Mouse (Mus musculus) adrenal gland, postnatal 36 days (tissue): ENCODE measurements around the gene Dennd4a. TPM values are rescaled to one million over a fixed set of nuclear protein-coding genes. Genes with fewer than 3 reads are reported as not detected.
A peak's percentile ranks its signal among the peaks of the same experiment; 100 is the strongest.

Experiments
- DNase-seq, 2 experiments: peaks; one replicate each; pipeline ENCODE4 v3.0.0; 2021; ENCODE audit warnings: mixed read lengths in 1 of 2
- long read RNA-seq, 2 experiments: library from polyadenylated mRNA; stranded (forward); transcript quantifications; one replicate each; pipeline ENCODE4 v2.0.0; 2021; ENCODE audit warnings: borderline sequencing depth in 2 of 2
- total RNA-seq, 2 experiments: library from RNA; stranded (reverse); gene quantifications; 2 replicates each; pipeline ENCODE4 v1.2.3; 2021

Dennd4a gene
- total RNA-seq, result 10 to 100 TPM; 18.1 to 19.9 TPM
- long read RNA-seq, experiment 1, partial matches to known transcripts, result 1 of 1 reads
- long read RNA-seq, experiment 1, other reads (novel, unspliced or antisense), result 0 of 1 reads
- long read RNA-seq, experiment 2, result 0 reads

GRCm38 (mm10) chr9:64810822-64811537 lies at the start of gene Dennd4a:
Gene Dennd4a, plus strand, starts transcription at chr9:64811340.
- DNase-seq, result peak; percentile 99

DNA sequence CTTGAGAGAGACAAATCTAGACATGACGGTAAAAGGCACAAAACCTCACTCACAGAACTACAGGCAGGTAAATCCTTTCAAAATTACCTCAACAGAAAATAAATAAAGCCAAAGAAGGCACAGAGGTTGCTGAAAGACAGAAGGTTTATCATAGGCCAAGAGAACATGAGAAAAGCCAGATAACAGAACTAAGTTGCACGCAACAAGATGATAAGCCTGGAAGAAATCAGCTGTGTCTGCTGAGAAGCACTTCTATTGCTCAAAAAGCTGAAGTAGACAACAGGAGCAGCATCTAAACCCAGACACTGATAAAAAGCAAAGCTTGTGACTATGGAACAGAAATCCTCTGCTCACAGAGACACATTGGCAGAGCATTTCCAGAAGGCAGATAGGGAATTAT lies 46.3 kb upstream of the Dennd4a start:
- no peak for DNase-seq

- no peak for DNase-seq
Observed at GRCm38 (mm10) chr9:64766136-64766535, 45.0 kb upstream of the Dennd4a start.

GRCm38 (mm10) chr9:64767796-64768195 lies 43.3 kb upstream of the Dennd4a start:
- DNase-seq, result no peak

GRCm38 (mm10) chr9:64769066-64769695 lies 42.0 kb upstream of the Dennd4a start:
- peak; percentile 23 to 61 for DNase-seq

DNA sequence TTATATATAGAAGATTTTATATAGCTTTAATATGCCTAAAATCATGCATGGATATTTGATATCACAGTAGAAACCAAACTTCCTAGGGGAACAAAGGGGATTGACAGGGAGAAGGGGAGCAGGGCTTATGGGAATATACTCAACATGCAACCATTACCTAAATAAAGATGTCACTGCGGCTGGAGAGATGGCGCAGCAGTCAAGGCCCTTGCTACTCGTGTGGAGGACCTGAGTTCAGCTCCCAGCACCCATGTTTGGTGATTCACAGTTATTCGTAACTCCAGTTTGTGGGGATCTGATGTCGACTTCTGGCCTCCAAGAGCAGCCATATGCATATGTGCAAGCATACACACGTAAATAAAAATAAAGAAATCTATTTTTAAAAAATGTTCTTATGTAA lies 41.2 kb upstream of the Dennd4a start:
- DNase-seq, result no peak

DNA sequence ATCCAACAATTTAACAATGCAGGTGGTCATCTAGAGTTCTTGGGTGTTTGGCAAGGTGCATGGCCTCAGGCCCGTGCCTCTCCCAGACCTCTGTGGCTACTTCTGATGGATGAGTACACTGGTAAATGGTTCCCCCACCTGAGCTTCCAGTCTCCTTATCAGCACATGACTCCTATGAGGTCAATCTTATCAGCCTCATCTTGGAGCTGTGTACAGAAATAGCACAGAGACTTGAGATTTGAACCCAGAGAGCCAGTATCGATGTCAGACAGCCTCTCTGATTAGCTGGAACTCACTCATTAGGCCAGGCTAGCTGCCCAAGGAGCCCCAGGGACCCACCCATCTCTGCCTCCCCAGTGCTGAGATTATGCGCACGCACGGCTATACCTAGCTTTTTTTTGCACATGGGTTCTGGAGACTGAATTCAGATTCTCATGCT lies 40.7 kb upstream of the Dennd4a start:
- DNase-seq, result no peak

- DNase-seq, result peak; percentile 79 to 82
Observed at GRCm38 (mm10) chr9:64771236-64771635, 39.9 kb upstream of the Dennd4a start.

DNA sequence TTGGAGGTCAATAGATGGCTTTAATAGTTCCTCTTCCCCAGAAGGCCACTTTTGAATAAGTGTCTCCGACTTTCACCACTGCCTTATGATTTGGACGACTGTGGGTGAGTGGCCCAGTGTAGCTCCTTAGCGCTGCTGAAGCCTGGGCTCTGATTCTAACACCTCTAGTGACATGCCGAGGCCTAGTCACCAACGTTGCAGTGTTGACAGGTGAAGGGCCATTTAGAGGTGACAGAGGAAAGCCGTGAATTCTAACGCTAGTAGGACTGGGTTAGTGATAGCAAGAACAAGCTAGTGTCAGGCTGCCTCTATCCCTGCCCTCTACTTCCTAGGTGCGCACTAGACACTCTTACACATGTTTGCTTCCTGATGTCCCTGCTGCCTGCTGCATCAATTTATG lies 37.9 kb upstream of the Dennd4a start:
- no peak for DNase-seq

- DNase-seq, result no peak
Observed at GRCm38 (mm10) chr9:64773936-64774335, 37.2 kb upstream of the Dennd4a start.

- DNase-seq, result peak; percentile 34 to 38
Observed at GRCm38 (mm10) chr9:64774411-64774811, 36.7 kb upstream of the Dennd4a start.

DNA sequence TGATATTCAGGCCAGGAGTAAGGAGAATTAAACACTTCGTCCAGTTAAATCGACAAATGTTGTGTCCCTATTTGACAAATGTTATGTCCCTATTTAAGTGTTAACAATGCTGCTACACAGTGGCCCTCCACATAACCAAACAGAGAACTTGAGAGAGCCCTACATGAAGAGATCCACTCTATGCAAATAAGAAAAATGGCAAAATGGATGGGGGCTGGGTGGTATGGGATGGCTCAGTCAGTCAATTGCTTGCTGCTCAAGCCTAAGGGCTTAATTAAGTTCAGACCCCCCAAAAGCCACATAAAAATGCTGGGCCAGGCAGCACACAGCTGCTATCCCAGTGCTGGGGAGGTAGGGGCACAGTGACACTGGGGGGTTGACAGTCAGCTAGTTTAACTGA lies 36.3 kb upstream of the Dennd4a start:
- no peak for DNase-seq

DNA sequence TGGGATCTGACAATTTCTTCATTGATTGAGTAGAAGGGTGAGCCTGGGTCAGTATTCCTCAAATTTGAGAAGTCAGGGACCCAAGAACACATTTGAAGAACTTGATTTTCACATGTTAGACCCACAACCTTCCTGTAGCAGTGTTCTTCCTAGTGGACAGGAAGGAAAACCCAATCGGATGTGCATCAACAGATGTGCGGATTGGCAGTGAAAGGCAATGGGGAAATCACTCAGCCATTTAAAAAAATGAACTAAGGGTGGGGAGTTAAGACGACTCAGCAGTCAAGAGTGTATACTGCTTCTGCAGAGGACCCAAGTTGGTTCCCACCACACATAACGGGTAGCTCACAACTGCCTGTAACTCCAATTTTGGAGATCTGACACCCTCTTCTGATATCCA lies 35.6 kb upstream of the Dennd4a start:
- DNase-seq, result no peak

GRCm38 (mm10) chr9:64777441-64777987 lies 33.6 kb upstream of the Dennd4a start:
- no peak for DNase-seq

- no peak for DNase-seq
Observed at GRCm38 (mm10) chr9:64778151-64778550, 33.0 kb upstream of the Dennd4a start.

GRCm38 (mm10) chr9:64779628-64780027 lies 31.5 kb upstream of the Dennd4a start:
- DNase-seq, result no peak

- no peak for DNase-seq
Observed at GRCm38 (mm10) chr9:64783511-64783910, 27.6 kb upstream of the Dennd4a start.

DNA sequence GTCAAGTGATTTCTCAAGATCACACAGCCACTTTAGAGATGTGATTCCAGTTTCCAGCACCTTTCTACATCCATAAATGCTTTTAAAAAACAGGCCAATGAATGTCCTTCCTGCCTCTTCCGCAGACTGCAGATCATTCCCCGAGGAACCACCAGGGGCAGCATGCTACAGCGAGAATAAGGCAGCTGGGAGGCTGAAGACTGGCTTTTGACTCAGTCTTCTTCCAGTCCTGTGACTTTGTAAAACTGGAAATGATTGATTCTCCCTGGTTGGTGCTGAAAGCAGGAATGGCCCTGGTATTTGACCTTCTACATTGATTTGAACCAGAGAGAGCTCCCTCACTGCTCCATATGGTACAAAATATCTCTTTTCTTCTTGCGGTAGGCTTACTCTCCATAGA lies 26.3 kb upstream of the Dennd4a start:
- DNase-seq, result peak; percentile 86 to 89

- no peak for DNase-seq
Observed at GRCm38 (mm10) chr9:64786216-64786905, 24.8 kb upstream of the Dennd4a start.

GRCm38 (mm10) chr9:64788070-64788469 lies 23.1 kb upstream of the Dennd4a start:
- no peak for DNase-seq

- DNase-seq, result no peak
Observed at GRCm38 (mm10) chr9:64789341-64789761, 21.8 kb upstream of the Dennd4a start.

- no peak for DNase-seq
Observed at GRCm38 (mm10) chr9:64789887-64790400, 21.2 kb upstream of the Dennd4a start.
